Mouse (Mus musculus): ENCODE measurements around the gene Atp5f1. TPM values are rescaled to one million over a fixed set of nuclear protein-coding genes. Genes with fewer than 3 reads are reported as not detected.
A peak's percentile ranks its signal among the peaks of the same experiment; 100 is the strongest.

The Atp5f1 gene
- total RNA-seq, 2 experiments from 2014 or later, result 298 to 310 TPM

GRCm38 (mm10) chr3:105907956-105908655, 51.8 kb downstream of the Atp5f1 start:
- intact Hi-C loops (cut with DNase I), result no loop called here
- no peak for DNase-seq (ENCODE audit: extremely low spot score in 1 of 2, low spot score in 2 of 2)

DNA sequence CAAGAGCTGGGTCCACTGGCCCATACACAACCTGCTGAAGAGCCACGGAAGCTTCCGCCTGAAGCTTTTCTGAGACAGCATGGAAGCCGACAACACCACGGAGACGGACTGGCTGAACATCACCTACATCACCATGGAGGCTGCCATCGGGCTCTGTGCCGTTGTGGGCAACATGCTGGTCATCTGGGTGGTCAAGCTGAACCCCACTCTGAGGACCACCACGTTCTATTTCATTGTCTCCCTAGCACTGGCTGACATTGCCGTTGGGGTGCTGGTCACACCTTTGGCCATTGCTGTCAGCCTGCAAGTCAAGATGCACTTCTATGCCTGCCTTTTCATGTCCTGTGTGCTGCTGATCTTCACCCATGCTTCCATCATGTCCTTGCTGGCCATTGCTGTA, 55.2 kb downstream of the Atp5f1 start:
- intact Hi-C loops (cut with DNase I), result loop anchor here (5.0 kb wide), 1 partner anchor 232 kb away; no protein-coding TSS in a partner anchor
- no peak for DNase-seq (ENCODE audit: extremely low spot score in 1 of 2, low spot score in 2 of 2)

DNA sequence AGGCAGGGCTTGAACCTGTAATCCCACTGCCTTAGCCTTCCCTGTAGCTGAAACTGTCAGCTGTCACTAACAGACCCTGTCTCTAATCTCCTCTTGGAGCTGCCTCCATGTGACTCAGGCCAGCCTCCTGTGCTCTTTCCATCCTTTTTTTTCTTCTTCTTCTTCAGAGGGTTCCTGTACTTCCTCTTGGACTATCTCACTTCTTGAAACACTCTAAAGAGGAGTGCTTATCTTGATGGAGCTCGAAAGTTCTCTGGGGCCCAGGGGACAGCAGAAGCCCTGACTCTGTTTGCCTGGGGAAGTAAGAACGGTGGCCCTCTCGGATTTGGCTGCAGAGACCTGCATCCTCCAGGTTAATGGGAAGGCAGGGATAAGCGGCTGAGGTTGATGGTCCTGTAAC, 55.7 kb downstream of the Atp5f1 start:
- intact Hi-C loops (cut with DNase I), result loop anchor here (5.0 kb wide), 1 partner anchor 232 kb away; no protein-coding TSS in a partner anchor
- DNase-seq (ENCODE audit: extremely low spot score in 1 of 2, low spot score in 2 of 2), result no peak

DNA sequence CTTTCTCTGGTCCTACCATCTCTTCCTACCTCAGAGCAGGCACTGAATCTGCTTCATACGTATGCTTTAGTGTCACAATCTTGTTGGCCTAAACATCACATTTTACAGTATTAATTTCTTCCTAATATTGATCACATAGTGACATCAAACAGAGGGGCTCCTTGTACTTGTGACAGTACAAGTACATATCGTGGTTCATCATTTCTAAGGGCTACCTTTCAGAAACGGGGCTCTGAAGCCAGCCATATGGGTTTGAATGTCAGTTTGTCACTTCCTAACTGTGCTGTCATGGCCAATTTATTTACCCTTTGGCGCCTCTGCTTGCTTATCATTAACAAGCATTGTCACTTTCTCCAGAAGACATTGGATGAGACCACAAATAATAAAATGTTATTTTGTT, 58.4 kb downstream of the Atp5f1 start:
- intact Hi-C loops (cut with DNase I), result loop anchor here (5.0 kb wide), 1 partner anchor 229 kb away; no protein-coding TSS in a partner anchor
- DNase-seq (ENCODE audit: extremely low spot score in 1 of 2, low spot score in 2 of 2), result no peak

- DNase-seq (ENCODE audit: extremely low spot score in 1 of 2, low spot score in 2 of 2), result no peak
- intact Hi-C loops (cut with DNase I), result loop anchor here (5.0 kb wide), 1 partner anchor 228 kb away; no protein-coding TSS in a partner anchor
Measured at GRCm38 (mm10) chr3:105900716-105901115, 59.2 kb downstream of the Atp5f1 start.

DNA sequence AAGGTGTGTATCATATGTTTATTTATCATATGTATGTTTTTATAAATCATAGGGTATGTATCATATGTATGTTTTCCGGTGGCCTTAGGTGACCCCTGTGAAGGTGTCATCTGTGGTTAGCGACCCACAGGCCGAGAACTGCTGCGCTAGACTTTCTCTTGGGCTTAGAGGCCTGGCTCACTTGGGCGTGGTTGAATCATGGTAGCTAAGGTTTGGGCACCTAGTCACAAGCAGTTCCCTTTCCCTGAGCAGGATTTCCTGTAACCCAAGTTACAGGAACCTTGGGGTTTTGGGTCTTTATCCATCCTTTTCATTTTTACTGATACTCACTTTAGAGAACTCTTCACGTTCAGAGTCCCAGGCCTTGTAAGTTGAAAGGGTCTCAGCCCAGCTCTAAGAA, 59.6 kb downstream of the Atp5f1 start:
- intact Hi-C loops (cut with DNase I), result loop anchor here (5.0 kb wide), 1 partner anchor 228 kb away; no protein-coding TSS in a partner anchor
- DNase-seq (ENCODE audit: extremely low spot score in 1 of 2, low spot score in 2 of 2), result no peak

GRCm38 (mm10) chr3:105899394-105900147, 60.3 kb downstream of the Atp5f1 start:
- intact Hi-C loops (cut with DNase I), result loop anchor here (5.0 to 10.0 kb wide), 3 partner anchors 95 to 227 kb away; partner anchors contain the start of genes Ddx20 and Rap1a
- DNase-seq (ENCODE audit: extremely low spot score in 1 of 2, low spot score in 2 of 2), result peak; percentile 72 to 82

DNA sequence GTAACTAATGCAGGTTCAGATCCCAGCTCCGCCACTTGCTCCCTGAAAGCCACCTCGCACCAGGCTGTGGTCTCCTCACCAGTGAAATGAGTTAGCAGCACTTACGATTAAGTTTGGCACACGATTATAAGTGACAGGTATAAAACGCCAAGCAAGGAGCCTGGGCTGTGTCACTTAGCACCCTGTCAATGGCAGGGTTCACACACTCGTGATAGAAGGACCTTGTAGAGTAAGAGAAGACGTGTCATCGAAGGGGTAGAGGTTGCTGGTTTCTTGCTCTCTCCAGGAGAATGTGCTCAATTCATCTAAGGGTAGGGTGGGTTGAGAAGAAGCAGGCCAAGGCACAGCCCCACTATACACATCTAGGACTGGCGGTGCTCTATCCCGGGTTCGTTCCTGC, 61.0 kb downstream of the Atp5f1 start:
- no peak for DNase-seq (ENCODE audit: extremely low spot score in 1 of 2, low spot score in 2 of 2)
- intact Hi-C loops (cut with DNase I), result loop anchor here (5.0 to 10.0 kb wide), 2 partner anchors 94 to 212 kb away; partner anchors contain the start of genes Ddx20 and Rap1a

GRCm38 (mm10) chr3:105898325-105898724, 61.6 kb downstream of the Atp5f1 start:
- intact Hi-C loops (cut with DNase I), result loop anchor here (5.0 to 10.0 kb wide), 2 partner anchors 94 to 211 kb away; partner anchors contain the start of genes Ddx20 and Rap1a
- peak in 1 of 2 experiments; percentile 53 for DNase-seq (ENCODE audit: extremely low spot score in 1 of 2, low spot score in 2 of 2)

DNA sequence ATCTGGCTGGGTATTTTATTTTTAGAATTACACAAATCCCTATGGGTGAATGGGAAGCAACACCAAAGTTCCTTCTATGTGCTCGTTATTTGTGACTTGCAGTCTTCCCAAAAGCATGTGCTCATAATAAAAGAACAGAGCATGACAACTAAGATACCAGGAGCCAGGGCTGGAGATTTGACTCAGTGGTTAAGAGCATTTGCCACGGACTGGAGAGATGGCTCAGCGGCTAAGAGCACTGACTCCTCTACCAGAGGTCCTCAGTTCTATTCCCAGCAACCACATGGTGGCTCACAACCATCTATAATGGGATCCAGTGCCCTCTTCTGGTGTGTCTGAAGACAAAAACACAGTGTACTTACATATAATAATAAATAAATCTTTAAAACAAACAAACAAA, 63.1 kb downstream of the Atp5f1 start:
- DNase-seq (ENCODE audit: extremely low spot score in 1 of 2, low spot score in 2 of 2), result no peak
- intact Hi-C loops (cut with DNase I), result loop anchor here (5.0 to 10.0 kb wide), 2 partner anchors 92 to 210 kb away; partner anchors contain the start of genes Ddx20 and Rap1a

DNA sequence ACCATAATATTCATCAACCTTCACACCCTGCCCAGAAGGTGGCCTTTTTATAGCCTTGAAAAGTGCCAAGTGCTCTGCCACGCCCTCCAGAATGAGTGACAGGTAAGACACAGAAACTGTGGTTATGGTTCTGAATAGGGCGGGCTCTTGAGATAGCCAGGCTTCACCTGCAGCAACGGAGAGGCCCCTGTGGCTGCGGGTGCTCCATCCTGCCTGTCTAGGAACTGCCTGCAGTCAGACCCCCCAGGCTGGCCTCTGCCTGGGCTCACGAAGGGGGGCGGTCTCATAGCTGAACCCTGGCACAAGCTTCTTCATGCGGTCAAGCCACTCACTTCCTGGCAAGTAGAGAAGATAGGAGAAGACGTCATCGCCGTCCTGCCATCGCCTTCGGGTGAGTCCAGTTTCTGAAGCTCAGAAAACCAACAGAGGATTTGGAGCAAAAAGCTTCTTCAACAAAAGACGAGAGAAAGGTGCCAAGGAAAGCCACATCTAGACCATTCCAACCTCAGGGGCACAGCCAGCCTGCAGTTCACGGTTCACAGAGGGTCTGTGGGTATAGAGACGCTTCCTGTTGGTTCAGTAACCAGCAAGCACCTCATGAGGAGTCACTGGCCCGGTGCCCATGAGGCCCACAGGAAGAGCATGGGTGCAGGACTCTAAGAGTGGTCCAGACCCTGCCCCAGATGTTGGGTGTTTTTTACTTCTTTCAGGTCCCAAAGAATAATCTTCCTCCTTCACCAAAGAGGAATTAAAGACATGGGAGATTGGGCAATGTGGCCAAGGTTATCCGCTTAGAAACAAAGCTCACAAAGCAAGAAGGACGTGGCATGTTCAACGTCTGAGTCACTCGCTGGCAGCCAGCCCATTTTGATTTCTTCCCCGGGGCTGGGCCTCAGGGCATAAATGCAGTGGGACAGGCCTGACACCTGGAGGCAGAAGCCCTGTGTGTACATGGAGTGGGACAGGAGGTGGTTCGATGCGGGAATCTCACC, 65.0 kb downstream of the Atp5f1 start:
- intact Hi-C loops (cut with DNase I), result loop anchor here (5.0 to 10.0 kb wide), 2 partner anchors 90 to 208 kb away; partner anchors contain the start of genes Ddx20 and Rap1a
- peak in 1 of 2 experiments; percentile 92 for DNase-seq (ENCODE audit: extremely low spot score in 1 of 2, low spot score in 2 of 2)

GRCm38 (mm10) chr3:105893941-105894391, 65.9 kb downstream of the Atp5f1 start:
- intact Hi-C loops (cut with DNase I), result loop anchor here (10.0 kb wide), 1 partner anchor 89 kb away; the partner anchor contains the start of gene Rap1a

More at GRCm38 (mm10) chr3:105893941-105894391, 65.9 kb downstream of the Atp5f1 start:
- peak in 1 of 2 experiments; percentile 57 for DNase-seq (ENCODE audit: extremely low spot score in 1 of 2, low spot score in 2 of 2)

Other genes starting within 250 kb of the Atp5f1 start
- 10 to 100 TPM; 75.7 to 86.0 TPM for gene Rap1a, start 158.8 kb downstream of the Atp5f1 start, total RNA-seq (2021)
- under 1 TPM; 0.39 to 0.45 TPM for gene Adora3, start 89.2 kb downstream of the Atp5f1 start, total RNA-seq (2021)
- under 1 TPM in 1 of 2 experiments, not detected in 1; 0.41 TPM for gene Tmigd3, start 89.2 kb downstream of the Atp5f1 start, total RNA-seq (2021)
- gene I830077J02Rik, start 27.4 kb downstream of the Atp5f1 start, total RNA-seq (2021), result 1 to 10 TPM; 1.1 to 1.7 TPM
- 10 to 100 TPM; 62.8 to 66.1 TPM for gene Wdr77, start 730 bp downstream of the Atp5f1 start, total RNA-seq (2021)
- 1 to 10 TPM; 1.9 to 2.3 TPM for gene Ovgp1, start 13.6 kb upstream of the Atp5f1 start, total RNA-seq (2021)
- gene Pifo, start 54.5 kb upstream of the Atp5f1 start, total RNA-seq (2021), result under 1 TPM in 1 of 2 experiments, not detected in 1; 0.67 TPM
- not detected for gene Chil5, start 72.7 kb upstream of the Atp5f1 start, total RNA-seq (2021)
- 1 to 10 TPM in 1 of 2 experiments, under 1 TPM in 1; 0.99 to 1.8 TPM for gene Chia1, start 153.1 kb upstream of the Atp5f1 start, total RNA-seq (2021)
- gene Chil3, start 207.5 kb upstream of the Atp5f1 start, total RNA-seq (2021), result not detected